Comparison of ENCODE assay signal across 9 mouse cellular contexts in genomic region chr1:55201850-55202752, GRCm38 (mm10). TPM values are rescaled to one million over a fixed set of nuclear protein-coding genes. Genes with fewer than 3 reads are reported as not detected.
DNase-seq lines count a peak whose midpoint lies in the region; ATAC-seq and TF ChIP-seq lines count a peak whose summit lies in the region.
"Had no signal": no experiment of that assay in that cellular context is flagged by ENCODE, and none has a peak within 500 bp of the region (broad histone marks: within the 10 kb centered on the region; RNA-seq: fewer than 3 reads in every experiment).

No protein-coding gene starts in this region.

- no peaks in the 10 kb centered on the region for H3K4me1 ChIP-seq in forebrain, postnatal 0 days (ENCODE audit: insufficient read depth)
- H3K4me1 ChIP-seq: neural tube, embryonic 12.5 days had no signal

- H3K9ac ChIP-seq in forebrain, postnatal 0 days: no peak overlapping the region
- H3K9ac ChIP-seq: neural tube, embryonic 12.5 days had no signal

- TF ChIP-seq CTCF in forebrain, postnatal 0 days (IDR thresholded peaks at IDR 0.05; ENCODE audit: low read depth): no peak

- intact Hi-C loops in heart, postnatal 10 days (cut with DNase I): no loop called here
- intact Hi-C loops in left cerebral cortex, postnatal 14 days (cut with DNase I): no loop called here

- DNase-seq in cerebellum, adult 8-10 months: peak; percentile 9
- DNase-seq in cerebellum, postnatal 36 days: no peak
- DNase-seq in NIH3T3 (ENCODE audit: low read depth): peak; percentile 86
- DNase-seq in forebrain, postnatal 0 days: peak; percentile 68
- peak; percentile 79 to 80 for DNase-seq in heart, postnatal 10 days
- peak; percentile 58 to 72 for DNase-seq in left cerebral cortex, postnatal 14 days (ENCODE audit: low spot score in 2 of 2)
- DNase-seq in right cerebral cortex, adult 2 months (ENCODE audit: low spot score in 2 of 2): peak; percentile 53 to 57
- DNase-seq in spleen, adult 18-20 months: no peak

- H3K27me3 ChIP-seq in forebrain, postnatal 0 days (ENCODE audit: insufficient read depth, low read length): no peaks in the 10 kb centered on the region
- H3K27me3 ChIP-seq: neural tube, embryonic 12.5 days had no signal

- ATAC-seq in forebrain, postnatal 0 days: peak; percentile 58

- H3K4me3 ChIP-seq in forebrain, postnatal 0 days (ENCODE audit: low read depth, low read length): no peak overlapping the region
- H3K4me3 ChIP-seq: neural tube, embryonic 12.5 days had no signal

- 42% methylated on average over 18 of the region's 18 CpGs for WGBS in forebrain, postnatal 0 days

- 0 out of 2 replicates have a peak overlapping the region, but pooled peaks have one; percentile 2 for H3K27ac ChIP-seq in forebrain, postnatal 0 days (ENCODE audit: low read depth, low read length)
- H3K27ac ChIP-seq: neural tube, embryonic 12.5 days had no signal

- no peaks in the 10 kb centered on the region for H3K9me3 ChIP-seq in forebrain, postnatal 0 days (ENCODE audit: low read length)
- H3K9me3 ChIP-seq: neural tube, embryonic 12.5 days had no signal

- no peaks in the 10 kb centered on the region for H3K36me3 ChIP-seq in forebrain, postnatal 0 days (ENCODE audit: insufficient read depth)

- H3K4me2 ChIP-seq in forebrain, postnatal 0 days (ENCODE audit: low read depth): no peak overlapping the region
- H3K4me2 ChIP-seq: neural tube, embryonic 12.5 days had no signal

RNA-seq across cellular contexts. Expression of gene Rftn2, which starts 24.5 kb away (rescaled TPM):
- 10.1 and 10.9 TPM in 2 replicates for total RNA-seq in forebrain, postnatal 0 days (2014; rRNA removed)
- 7.9 and 12.4 TPM in 2 replicates for polyA plus RNA-seq in forebrain, postnatal 0 days (2015; fragmentation: Nextera tagmentation; extraction: Ambion mirVana)
- 10 to 100 TPM; 12.4 to 14.1 TPM for total RNA-seq in heart, postnatal 10 days (2021)
- 10 to 100 TPM; 18.5 to 19.5 TPM for total RNA-seq in left cerebral cortex, postnatal 14 days (2021)

RNA-seq across cellular contexts. Expression of gene Mars2, which starts 34.9 kb away (rescaled TPM):
- total RNA-seq in forebrain, postnatal 0 days (2014; rRNA removed): 11.5 and 13.1 TPM in 2 replicates
- 2.3 and 2.5 TPM in 2 replicates for polyA plus RNA-seq in forebrain, postnatal 0 days (2015; fragmentation: Nextera tagmentation; extraction: Ambion mirVana)
- total RNA-seq in heart, postnatal 10 days (2021): 1 to 10 TPM; 4.2 to 5.5 TPM
- 10 to 100 TPM; 10.6 to 11.5 TPM for total RNA-seq in left cerebral cortex, postnatal 14 days (2021)

Comparison
In these comparisons a context has a peak if more than half of its experiments do, and no peak if none do; other contexts are left out.
1. DNase-seq: peak in cerebellum, adult 8-10 months (single experiment), NIH3T3 (single experiment), forebrain, postnatal 0 days (single experiment), heart, postnatal 10 days (2 of 2), left cerebral cortex, postnatal 14 days (2 of 2) and right cerebral cortex, adult 2 months (2 of 2); none in cerebellum, postnatal 36 days (0 of 2) and spleen, adult 18-20 months (0 of 2).